Mouse (Mus musculus): ENCODE measurements at regions not wholly inside any gene's neighbourhood (a gene's known extent, or its start where the extent isn't known, plus 50 kb on each side); places are given as distances from the start of the nearest gene placed in this dataset.

GRCm38 (mm10) chr4:140390684-140391234 lies 144.2 kb upstream of the Igsf21 start:
- Histone ChIP-seq H3K4me3 (no peak overlapping the region), H3K27me3 (ENCODE audit: insufficient read depth, poor library complexity, severe bottlenecking) (peaks cover 28% of the 10 kb centered on the region; the same call in 1 of the 2 replicates), H3K36me3 (no peaks in the 10 kb centered on the region), H3K9me3 (no peaks in the 10 kb centered on the region), H3K27ac (no peak overlapping the region), H3K4me1 (peaks cover 19% of the 10 kb centered on the region)
- no peak for DNase-seq (ENCODE audit: low spot score)
- WGBS, result 33% methylated on average over 12 of the region's 12 CpGs

- WGBS, result 53% methylated on average over 6 of the region's 6 CpGs
- Histone ChIP-seq H3K4me1 (peaks cover 6% of the 10 kb centered on the region), H3K9me3 (no peaks in the 10 kb centered on the region), H3K36me3 (no peaks in the 10 kb centered on the region), H3K27me3 (ENCODE audit: insufficient read depth, poor library complexity, severe bottlenecking) (peaks cover 21% of the 10 kb centered on the region; the same call in 1 of the 2 replicates), H3K27ac (no peak overlapping the region), H3K4me3 (no peak overlapping the region)
- no peak for DNase-seq (ENCODE audit: low spot score)
These were observed 139.1 kb upstream of the Igsf21 start for GRCm38 (mm10) chr4:140385686-140386085.

DNA sequence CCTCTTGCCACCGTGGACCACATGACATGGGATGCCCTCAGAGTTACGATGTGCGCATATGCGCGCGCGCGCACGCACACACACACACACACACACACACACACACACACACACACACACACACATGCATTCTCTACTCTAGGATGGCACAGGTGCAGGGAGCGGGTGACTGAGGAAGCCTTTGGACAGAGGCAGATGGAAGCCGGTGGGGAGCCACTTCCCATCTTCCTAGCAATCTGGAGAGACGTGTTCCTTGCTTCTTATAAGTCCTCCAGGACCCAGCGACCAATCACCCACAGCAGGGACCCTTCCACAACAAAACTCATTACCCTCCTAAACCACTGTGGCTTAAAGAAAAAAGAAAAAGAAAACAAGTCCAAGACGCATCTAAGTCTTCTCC lies 138.6 kb upstream of the Igsf21 start:
- WGBS, result 85% methylated on average over 14 of the region's 14 CpGs
- DNase-seq (ENCODE audit: low spot score), result no peak
- H3K27me3 ChIP-seq (ENCODE audit: insufficient read depth, poor library complexity, severe bottlenecking), result peaks cover 26% of the 10 kb centered on the region; the same call in 1 of the 2 replicates
- H3K27ac ChIP-seq, result no peak overlapping the region
- H3K4me1 ChIP-seq, result 0 out of 2 replicates have a peak, but pooled peaks cover 1% of the 10 kb centered on the region
- no peaks in the 10 kb centered on the region for H3K36me3 ChIP-seq
- no peaks in the 10 kb centered on the region for H3K9me3 ChIP-seq
- no peak overlapping the region for H3K4me3 ChIP-seq

DNA sequence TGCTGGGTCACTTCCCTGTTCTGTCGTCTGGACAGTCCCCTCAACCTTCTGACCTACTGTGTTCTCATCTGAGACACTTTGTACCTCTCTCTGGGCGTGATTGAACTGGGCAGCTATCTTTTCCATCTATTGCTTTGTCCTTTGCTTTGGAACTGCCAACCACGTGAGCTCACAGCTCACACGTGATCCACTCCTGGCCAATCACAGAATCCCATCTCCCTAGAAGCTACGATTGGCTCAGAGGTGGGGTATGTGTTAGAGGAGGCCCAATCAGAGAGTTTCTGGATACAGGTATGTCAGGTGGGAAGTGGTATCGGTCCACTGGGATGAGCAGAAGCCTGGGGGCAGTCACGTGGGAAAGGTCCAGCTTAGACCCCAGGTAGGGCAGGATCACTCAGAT lies 137.0 kb upstream of the Igsf21 start:
- no peaks in the 10 kb centered on the region for H3K4me1 ChIP-seq
- WGBS, result 73% methylated on average over 7 of the region's 7 CpGs
- no peaks in the 10 kb centered on the region for H3K9me3 ChIP-seq
- DNase-seq (ENCODE audit: low spot score), result no peak
- H3K27me3 ChIP-seq (ENCODE audit: insufficient read depth, poor library complexity, severe bottlenecking), result peaks cover 34% of the 10 kb centered on the region; the same call in 1 of the 2 replicates
- H3K36me3 ChIP-seq, result no peaks in the 10 kb centered on the region
- H3K27ac ChIP-seq, result no peak overlapping the region
- no peak overlapping the region for H3K4me3 ChIP-seq

GRCm38 (mm10) chr4:140380733-140381132 lies 134.1 kb upstream of the Igsf21 start:
- DNase-seq (ENCODE audit: low spot score), result no peak
- WGBS, result 13% methylated on average over 13 of the region's 13 CpGs
- Histone ChIP-seq H3K4me1 (no peaks in the 10 kb centered on the region), H3K27me3 (ENCODE audit: insufficient read depth, poor library complexity, severe bottlenecking) (peaks cover 31% of the 10 kb centered on the region; the same call in 1 of the 2 replicates), H3K4me3 (no peak overlapping the region), H3K9me3 (no peaks in the 10 kb centered on the region), H3K36me3 (no peaks in the 10 kb centered on the region), H3K27ac (no peak overlapping the region)

- no peak for DNase-seq (ENCODE audit: low spot score)
- Histone ChIP-seq H3K9me3 (no peaks in the 10 kb centered on the region), H3K27ac (no peak overlapping the region), H3K36me3 (no peaks in the 10 kb centered on the region), H3K4me3 (no peak overlapping the region), H3K4me1 (no peaks in the 10 kb centered on the region), H3K27me3 (ENCODE audit: insufficient read depth, poor library complexity, severe bottlenecking) (peaks cover 43% of the 10 kb centered on the region; the same call in 1 of the 2 replicates)
- WGBS, result 88% methylated on average over 1 of the region's 1 CpGs
These were observed 131.4 kb upstream of the Igsf21 start for GRCm38 (mm10) chr4:140377941-140378340.

- Histone ChIP-seq H3K27ac (no peak overlapping the region), H3K4me1 (no peaks in the 10 kb centered on the region), H3K9me3 (no peaks in the 10 kb centered on the region), H3K4me3 (no peak overlapping the region), H3K27me3 (ENCODE audit: insufficient read depth, poor library complexity, severe bottlenecking) (peaks cover 26% of the 10 kb centered on the region; the same call in 1 of the 2 replicates), H3K36me3 (no peaks in the 10 kb centered on the region)
- no peak for DNase-seq (ENCODE audit: low spot score)
- WGBS, result 45% methylated on average over 11 of the region's 11 CpGs
These were observed 126.2 kb upstream of the Igsf21 start for GRCm38 (mm10) chr4:140372586-140373325.

DNA sequence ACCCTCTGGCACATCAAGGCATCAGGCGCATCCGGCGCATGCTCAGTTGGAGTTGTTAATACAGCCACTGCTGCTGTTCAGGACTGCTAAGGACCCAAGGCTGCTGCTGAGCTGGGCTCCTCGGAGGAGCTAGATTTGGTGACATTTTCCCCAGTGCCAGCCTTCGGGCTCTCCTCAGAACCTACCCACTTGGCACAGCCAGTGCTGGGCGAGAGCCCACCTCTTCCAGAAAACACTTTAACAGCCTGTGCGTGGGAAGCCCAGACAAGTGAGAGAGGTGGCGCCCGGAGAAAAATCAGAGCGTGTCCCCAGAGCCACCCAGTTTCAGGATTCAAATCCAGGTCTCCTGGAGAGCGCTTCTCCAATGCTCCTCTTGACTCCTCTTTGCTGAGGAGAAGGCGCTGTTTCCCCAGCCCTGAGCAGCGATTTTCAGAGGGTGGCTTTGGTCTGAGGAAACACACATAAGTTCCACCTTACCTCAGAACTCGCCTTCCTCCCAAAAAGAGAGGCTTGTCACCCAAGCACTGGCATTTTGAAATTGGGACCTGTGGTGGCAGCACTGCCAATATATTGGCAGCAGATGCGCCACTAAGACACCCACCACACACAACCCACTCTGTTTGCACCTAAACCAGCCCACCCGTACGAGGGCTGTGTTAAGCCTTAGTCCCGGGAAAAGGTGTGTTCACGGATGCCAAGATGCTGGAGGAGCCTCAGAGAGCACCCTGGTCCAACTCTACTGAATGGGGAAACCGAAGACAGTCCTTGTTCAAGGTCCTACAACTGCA lies 125.0 kb upstream of the Igsf21 start:
- H3K4me1 ChIP-seq, result no peaks in the 10 kb centered on the region
- no peaks in the 10 kb centered on the region for H3K9me3 ChIP-seq
- H3K36me3 ChIP-seq, result no peaks in the 10 kb centered on the region
- no peak overlapping the region for H3K4me3 ChIP-seq
- 83% methylated on average over 20 of the region's 20 CpGs for WGBS
- H3K27me3 ChIP-seq (ENCODE audit: insufficient read depth, poor library complexity, severe bottlenecking), result peaks cover 17% of the 10 kb centered on the region; the same call in 1 of the 2 replicates
- DNase-seq (ENCODE audit: low spot score), result no peak
- no peak overlapping the region for H3K27ac ChIP-seq

DNA sequence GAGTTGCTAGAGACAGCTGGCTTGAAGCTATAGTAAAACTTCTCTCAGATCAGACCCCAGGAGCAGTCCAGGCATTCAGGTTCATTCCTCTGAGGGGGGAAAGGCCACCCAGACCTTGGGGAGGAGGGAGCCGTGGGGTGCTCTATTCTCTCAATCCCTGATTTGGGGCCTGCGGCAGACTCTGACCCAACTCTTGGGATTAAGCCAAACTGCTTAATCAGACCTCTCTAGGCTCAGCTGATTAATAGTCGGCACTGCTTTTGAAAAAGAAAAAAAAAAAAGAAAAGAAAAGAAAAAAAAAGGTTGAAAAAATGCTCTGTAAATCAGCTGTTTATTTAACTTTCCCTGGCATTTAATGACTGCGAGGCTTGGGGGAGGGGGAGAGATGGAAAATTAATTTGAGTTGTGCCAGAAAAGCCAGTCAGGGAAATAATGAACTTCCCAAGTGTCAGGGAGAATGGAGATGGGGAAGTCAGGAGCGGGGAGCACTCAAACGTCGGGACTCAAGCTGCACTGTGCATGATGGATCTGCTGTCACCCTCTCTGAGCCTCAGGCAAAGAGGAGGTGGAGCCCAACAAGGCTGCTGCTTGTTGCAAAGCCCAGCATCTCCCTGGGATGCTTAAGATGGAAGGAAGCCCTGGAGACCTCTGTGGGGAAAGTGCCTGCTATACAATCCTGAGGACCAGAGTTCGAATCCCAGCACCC lies 120.5 kb upstream of the Igsf21 start:
- 55% methylated on average over 8 of the region's 8 CpGs for WGBS
- DNase-seq (ENCODE audit: low spot score), result no peak
- Histone ChIP-seq H3K4me3 (no peak overlapping the region), H3K36me3 (no peaks in the 10 kb centered on the region), H3K27ac (no peak overlapping the region), H3K27me3 (ENCODE audit: insufficient read depth, poor library complexity, severe bottlenecking) (peaks cover 4% of the 10 kb centered on the region; the same call in 1 of the 2 replicates), H3K4me1 (no peaks in the 10 kb centered on the region), H3K9me3 (no peaks in the 10 kb centered on the region)

GRCm38 (mm10) chr4:140358846-140359245 lies 112.3 kb upstream of the Igsf21 start:
- Histone ChIP-seq H3K27ac (no peak overlapping the region), H3K27me3 (ENCODE audit: insufficient read depth, poor library complexity, severe bottlenecking) (0 out of 2 replicates have a peak, but pooled peaks cover 5% of the 10 kb centered on the region), H3K36me3 (no peaks in the 10 kb centered on the region), H3K9me3 (no peaks in the 10 kb centered on the region), H3K4me1 (no peaks in the 10 kb centered on the region), H3K4me3 (no peak overlapping the region)
- WGBS, result 82% methylated on average over 4 of the region's 4 CpGs
- DNase-seq (ENCODE audit: low spot score), result no peak

- no peaks in the 10 kb centered on the region for H3K4me1 ChIP-seq
- WGBS, result 8% methylated on average over 5 of the region's 5 CpGs
These were observed 111.5 kb upstream of the Igsf21 start for GRCm38 (mm10) chr4:140358103-140358502.

DNA sequence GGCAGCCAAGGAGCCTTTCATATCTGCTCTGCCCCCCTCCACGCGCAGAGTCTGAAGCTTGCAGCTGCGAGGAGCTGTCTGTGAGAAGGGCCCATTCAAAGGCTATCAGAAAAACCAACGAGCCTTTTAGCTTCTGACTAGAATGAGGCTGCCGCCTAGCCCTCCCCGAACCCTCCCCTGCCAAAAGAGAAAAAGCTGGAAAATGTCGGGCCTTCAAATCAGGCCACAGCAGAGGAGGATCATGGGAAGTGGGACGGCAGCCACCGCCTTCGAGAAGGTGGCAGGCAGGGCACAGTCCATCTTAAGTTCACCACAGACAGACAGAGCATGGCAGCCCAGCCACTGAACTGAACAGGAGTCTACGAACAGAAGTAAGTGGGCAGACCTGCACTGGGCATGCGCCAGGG lies 108.6 kb upstream of the Igsf21 start:
- DNase-seq (ENCODE audit: low spot score), result no peak
- H3K4me1 ChIP-seq, result no peaks in the 10 kb centered on the region
- H3K27ac ChIP-seq, result no peak overlapping the region
- no peak overlapping the region for H3K4me3 ChIP-seq
- 68% methylated on average over 12 of the region's 12 CpGs for whole genome bisulfite sequencing
- H3K27me3 ChIP-seq (ENCODE audit: insufficient read depth, poor library complexity, severe bottlenecking), result 0 out of 2 replicates have a peak, but pooled peaks cover 5% of the 10 kb centered on the region
- H3K36me3 ChIP-seq, result no peaks in the 10 kb centered on the region
- no peaks in the 10 kb centered on the region for H3K9me3 ChIP-seq

More at GRCm38 (mm10) chr4:140358103-140358502, 111.5 kb upstream of the Igsf21 start:
- H3K27me3 ChIP-seq (ENCODE audit: insufficient read depth, poor library complexity, severe bottlenecking), result 0 out of 2 replicates have a peak, but pooled peaks cover 5% of the 10 kb centered on the region
- no peak overlapping the region for H3K27ac ChIP-seq
- DNase-seq (ENCODE audit: low spot score), result peak; percentile 90
- H3K36me3 ChIP-seq, result no peaks in the 10 kb centered on the region
- no peaks in the 10 kb centered on the region for H3K9me3 ChIP-seq
- no peak overlapping the region for H3K4me3 ChIP-seq

Data from heart, embryonic 10.5 days (tissue).